In genomic region chr5:143254487-143255130, GRCm38 (mm10) we compare ENCODE assay signal across 8 mouse cellular contexts. TPM values are rescaled to one million over a fixed set of nuclear protein-coding genes. Genes with fewer than 3 reads are reported as not detected.
A peak's percentile ranks its signal among the peaks of the same experiment; 100 is the strongest.
DNase-seq lines count a peak whose midpoint lies in the region; ATAC-seq and TF ChIP-seq lines count a peak whose summit lies in the region.

No protein-coding gene starts in this region.

- TF ChIP-seq CTCF in hindbrain, postnatal 0 days (IDR thresholded peaks at IDR 0.05; ENCODE audit: low read depth): no peak

- H3K27me3 ChIP-seq in hindbrain, postnatal 0 days (ENCODE audit: insufficient read depth, low read length): no peaks in the 10 kb centered on the region; the same call in 1 of the 2 replicates

- H3K9ac ChIP-seq in hindbrain, postnatal 0 days (replicated peaks; ENCODE audit: low read length): no peak overlapping the region

- peak; percentile 37 for DNase-seq in cerebellum, adult 11 months
- peak; percentile 33 for DNase-seq in right cerebral cortex, postnatal 4 days
- no peak for DNase-seq in right cerebral cortex, postnatal 10 days (ENCODE audit: low spot score in 2 of 2)
- peak; percentile 53 for DNase-seq in hindbrain, postnatal 0 days (ENCODE audit: low spot score)
- no peak for DNase-seq in adrenal gland, postnatal 36 days
- DNase-seq in frontal cortex, adult 2 months (ENCODE audit: extremely low spot score in 1 of 2, low spot score in 1 of 2): no peak
- no peak for DNase-seq in left cerebral cortex, adult 9 months (ENCODE audit: low spot score in 2 of 2)

- no peak for ATAC-seq in cerebellum, adult (ENCODE audit: insufficient number of reproducible peaks, low FRiP score, low TSS enrichment)
- no peak for ATAC-seq in hindbrain, postnatal 0 days

- WGBS in hindbrain, postnatal 0 days: 27% methylated on average over 61 of the region's 66 CpGs

- H3K4me3 ChIP-seq in hindbrain, postnatal 0 days (ENCODE audit: low read length): no peak overlapping the region

- peak overlapping the region; percentile 48; the same call in 1 of the 2 replicates for H3K27ac ChIP-seq in hindbrain, postnatal 0 days

- H3K36me3 ChIP-seq in hindbrain, postnatal 0 days (ENCODE audit: insufficient read depth, low read length): peaks cover 52% of the 10 kb centered on the region

- peaks cover 5% of the 10 kb centered on the region; the same call in 1 of the 2 replicates for H3K4me1 ChIP-seq in hindbrain, postnatal 0 days (ENCODE audit: insufficient read depth, low read length)

- H3K4me2 ChIP-seq in hindbrain, postnatal 0 days (ENCODE audit: low read depth, low read length): peak overlapping the region; percentile 11; the same call in 1 of the 2 replicates

- no peaks in the 10 kb centered on the region for H3K9me3 ChIP-seq in hindbrain, postnatal 0 days (ENCODE audit: low read length)

RNA-seq across cellular contexts. Expression of gene Zfp316, which starts 15.2 kb away (rescaled TPM):
- total RNA-seq in hindbrain, postnatal 0 days (2014; rRNA removed): 28.0 and 31.3 TPM in 2 replicates
- 5.4 and 6.2 TPM in 2 replicates for polyA plus RNA-seq in hindbrain, postnatal 0 days (2015; fragmentation: Nextera tagmentation; extraction: Ambion mirVana)
- 1 to 10 TPM; 5.2 to 9.7 TPM for total RNA-seq in adrenal gland, postnatal 36 days (2021)
- polyA plus RNA-seq in frontal cortex, adult 2 months (2012; rRNA removed): 14.9 and 15.7 TPM in 2 replicates

RNA-seq across cellular contexts. Expression of gene Zfp12, which starts 19.6 kb away (rescaled TPM):
- 32.6 and 33.5 TPM in 2 replicates for total RNA-seq in hindbrain, postnatal 0 days (2014; rRNA removed)
- polyA plus RNA-seq in hindbrain, postnatal 0 days (2015; fragmentation: Nextera tagmentation; extraction: Ambion mirVana): 12.2 and 12.3 TPM in 2 replicates
- total RNA-seq in adrenal gland, postnatal 36 days (2021): 10 to 100 TPM; 22.2 to 22.9 TPM
- 20.2 and 22.5 TPM in 2 replicates for polyA plus RNA-seq in frontal cortex, adult 2 months (2012; rRNA removed)

RNA-seq across cellular contexts. Expression of gene Spdye4a, which starts 27.9 kb away (rescaled TPM):
- 0.84 TPM in 1 of 2 replicates, not detected in the other for total RNA-seq in hindbrain, postnatal 0 days (2014; rRNA removed)
- polyA plus RNA-seq in hindbrain, postnatal 0 days (2015; fragmentation: Nextera tagmentation; extraction: Ambion mirVana): not detected in 2 replicates
- total RNA-seq in adrenal gland, postnatal 36 days (2021): not detected
- polyA plus RNA-seq in frontal cortex, adult 2 months (2012; rRNA removed): not detected in 2 replicates

RNA-seq across cellular contexts. Expression of gene Zfp853, which starts 38.8 kb away (rescaled TPM):
- total RNA-seq in hindbrain, postnatal 0 days (2014; rRNA removed): 31.7 and 33.5 TPM in 2 replicates
- 0.53 and 0.61 TPM in 2 replicates for polyA plus RNA-seq in hindbrain, postnatal 0 days (2015; fragmentation: Nextera tagmentation; extraction: Ambion mirVana)
- total RNA-seq in adrenal gland, postnatal 36 days (2021): under 1 TPM; 0.36 to 0.40 TPM
- polyA plus RNA-seq in frontal cortex, adult 2 months (2012; rRNA removed): 8.8 TPM in 2 replicates

Comparison
In these comparisons a context has a peak if more than half of its experiments do, and no peak if none do; other contexts are left out.
1. DNase-seq: peak in cerebellum, adult 11 months (single experiment), right cerebral cortex, postnatal 4 days (single experiment) and hindbrain, postnatal 0 days (single experiment); none in right cerebral cortex, postnatal 10 days (0 of 2), adrenal gland, postnatal 36 days (0 of 2), frontal cortex, adult 2 months (0 of 2) and left cerebral cortex, adult 9 months (0 of 2).